Mouse (Mus musculus): ENCODE measurements around the gene Epb41l3.

DNA sequence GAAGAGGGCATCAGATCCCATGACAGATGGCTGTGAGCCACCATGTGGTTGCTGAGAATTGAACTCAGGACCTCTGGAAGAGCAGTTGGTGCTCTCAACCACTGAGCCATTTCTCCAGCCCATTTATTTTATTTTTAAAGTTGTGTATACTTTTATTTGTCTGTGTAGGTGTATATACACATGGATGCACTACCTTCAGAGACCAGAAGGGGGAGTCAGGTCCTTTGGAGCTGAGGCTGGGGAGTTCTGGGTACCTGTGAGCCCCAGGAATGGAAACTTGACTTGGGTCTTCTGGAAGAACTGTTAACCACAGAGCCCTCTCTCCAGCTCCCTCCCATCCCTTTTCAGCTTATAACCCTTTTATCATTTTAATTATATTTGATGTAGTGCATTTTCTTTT, 135.6 kb downstream of the Epb41l3 start:
- TF ChIP-seq GATA1 (IDR thresholded peaks at IDR 0.05; ENCODE audit: low read length) = no peak
- TF ChIP-seq TAL1 (IDR thresholded peaks at IDR 0.05; ENCODE audit: low read length) = no peak
